Mouse (Mus musculus) thymus, adult 2 months (tissue): Measurements from ENCODE around the gene Add2.

Experiments
- CTCF ChIP-seq: fragments of 200-500 bp; IDR thresholded peaks from 2 replicates; pipeline ENCODE4 v1.5.1; 2012; ENCODE audit warnings: mild to moderate bottlenecking, control low read depth, low read length, moderate library complexity, borderline replicate concordance; ENCODE audit not compliant: control insufficient read depth, poor library complexity, insufficient read depth; ENCODE audit errors: extremely low read depth
- POLR2A ChIP-seq: fragments of 200-500 bp; IDR thresholded peaks from 2 replicates; pipeline ENCODE4 v1.6.1; 2012; ENCODE audit warnings: mild to moderate bottlenecking, low read length, control low read depth, moderate library complexity; ENCODE audit not compliant: control insufficient read depth, poor library complexity, insufficient read depth; ENCODE audit errors: extremely low read depth

- no peak for TF ChIP-seq CTCF
- no peak for TF ChIP-seq POLR2A
These were observed 10.4 kb downstream of the Add2 start for GRCm38 (mm10) chr6:86038901-86039300.
